Mouse (Mus musculus): ENCODE results near the gene Hoxc5. TPM values are rescaled to one million over a fixed set of nuclear protein-coding genes. Genes with fewer than 3 reads are reported as not detected.

Hoxc5 gene
- polyA plus RNA-seq, 1 experiment from 2014 or later = not detected

- Histone ChIP-seq H3K4me2 (replicated peaks) (no peak overlapping the region), H3K27me3 (peaks cover 91% of the 10 kb centered on the region), H3K27ac (replicated peaks) (no peak overlapping the region), H3K9me3 (no peaks in the 10 kb centered on the region), H3K4me3 (no peak overlapping the region), H3K4me1 (no peaks in the 10 kb centered on the region), H3K9ac (replicated peaks) (no peak overlapping the region), H3K36me3 (no peaks in the 10 kb centered on the region)
- no peak for ATAC-seq (ENCODE audit: low FRiP score, low read depth)
- 1% methylated on average over 8 of the region's 8 CpGs for WGBS
Observed at GRCm38 (mm10) chr15:103030142-103030541, 62.9 kb downstream of the Hoxc5 start.

GRCm38 (mm10) chr15:103032167-103032566 lies 64.9 kb downstream of the Hoxc5 start:
- 0% methylated on average over 2 of the region's 3 CpGs for WGBS
- H3K27ac ChIP-seq (replicated peaks) = no peak overlapping the region
- ATAC-seq (ENCODE audit: low FRiP score, low read depth) = no peak
- no peaks in the 10 kb centered on the region for H3K4me1 ChIP-seq
- no peak overlapping the region for H3K4me3 ChIP-seq
- no peaks in the 10 kb centered on the region for H3K9me3 ChIP-seq
- no peak overlapping the region for H3K9ac ChIP-seq (replicated peaks)
- H3K4me2 ChIP-seq (replicated peaks) = no peak overlapping the region
- peaks cover 93% of the 10 kb centered on the region for H3K27me3 ChIP-seq
- no peaks in the 10 kb centered on the region for H3K36me3 ChIP-seq

GRCm38 (mm10) chr15:103032646-103033575 lies 65.7 kb downstream of the Hoxc5 start:
- H3K27me3 ChIP-seq = peaks cover 93% of the 10 kb centered on the region
- no peak overlapping the region for H3K4me3 ChIP-seq
- ATAC-seq (ENCODE audit: low FRiP score, low read depth) = no peak
- no peaks in the 10 kb centered on the region for H3K36me3 ChIP-seq
- H3K9ac ChIP-seq (replicated peaks) = no peak overlapping the region
- no peaks in the 10 kb centered on the region for H3K4me1 ChIP-seq
- H3K4me2 ChIP-seq (replicated peaks) = no peak overlapping the region
- no peaks in the 10 kb centered on the region for H3K9me3 ChIP-seq
- WGBS = 1% methylated on average over 26 of the region's 26 CpGs
- H3K27ac ChIP-seq (replicated peaks) = no peak overlapping the region

GRCm38 (mm10) chr15:103034043-103034806 lies 67.0 kb downstream of the Hoxc5 start:
- H3K36me3 ChIP-seq = no peaks in the 10 kb centered on the region
- H3K4me2 ChIP-seq (replicated peaks) = peak overlapping the region; percentile 8; the same call in 1 of the 2 replicates

GRCm38 (mm10) chr15:103034807-103035547 lies 67.7 kb downstream of the Hoxc5 start:
- no peak for ATAC-seq (ENCODE audit: low FRiP score, low read depth)
- peaks cover 98% of the 10 kb centered on the region for H3K27me3 ChIP-seq
- H3K4me3 ChIP-seq = no peak overlapping the region
- no peak overlapping the region for H3K9ac ChIP-seq (replicated peaks)
- WGBS = 2% methylated on average over 33 of the region's 34 CpGs
- no peak overlapping the region for H3K27ac ChIP-seq (replicated peaks)
- H3K4me1 ChIP-seq = no peaks in the 10 kb centered on the region
- H3K36me3 ChIP-seq = no peaks in the 10 kb centered on the region
- H3K9me3 ChIP-seq = no peaks in the 10 kb centered on the region
- 0 out of 2 replicates have a peak overlapping the region, but pooled peaks have one; percentile 8 for H3K4me2 ChIP-seq (replicated peaks)

More at GRCm38 (mm10) chr15:103034043-103034806, 67.0 kb downstream of the Hoxc5 start:
- Histone ChIP-seq H3K27me3 (peaks cover 93% of the 10 kb centered on the region), H3K9me3 (no peaks in the 10 kb centered on the region), H3K4me3 (no peak overlapping the region), H3K27ac (replicated peaks) (no peak overlapping the region), H3K4me1 (no peaks in the 10 kb centered on the region), H3K9ac (replicated peaks) (no peak overlapping the region)
- no peak for ATAC-seq (ENCODE audit: low FRiP score, low read depth)
- WGBS = 1% methylated on average over 24 of the region's 24 CpGs

- no peaks in the 10 kb centered on the region for H3K9me3 ChIP-seq
- H3K4me1 ChIP-seq = no peaks in the 10 kb centered on the region
- peaks cover 98% of the 10 kb centered on the region for H3K27me3 ChIP-seq
- no peaks in the 10 kb centered on the region for H3K36me3 ChIP-seq
- no peak for ATAC-seq (ENCODE audit: low FRiP score, low read depth)
- 0% methylated on average over 14 of the region's 14 CpGs for WGBS
- no peak overlapping the region for H3K4me2 ChIP-seq (replicated peaks)
- H3K27ac ChIP-seq (replicated peaks) = no peak overlapping the region
- no peak overlapping the region for H3K9ac ChIP-seq (replicated peaks)
- no peak overlapping the region for H3K4me3 ChIP-seq
Observed at GRCm38 (mm10) chr15:103035548-103035881, 68.3 kb downstream of the Hoxc5 start.

GRCm38 (mm10) chr15:103037579-103037978 lies 70.3 kb downstream of the Hoxc5 start:
- Histone ChIP-seq H3K9me3 (no peaks in the 10 kb centered on the region), H3K4me2 (replicated peaks) (no peak overlapping the region), H3K36me3 (no peaks in the 10 kb centered on the region), H3K4me3 (no peak overlapping the region), H3K27me3 (peaks cover 100% of the 10 kb centered on the region), H3K27ac (replicated peaks) (no peak overlapping the region), H3K4me1 (no peaks in the 10 kb centered on the region), H3K9ac (replicated peaks) (no peak overlapping the region)
- 21% methylated on average over 1 of the region's 1 CpGs for WGBS
- no peak for ATAC-seq (ENCODE audit: low FRiP score, low read depth)

- ATAC-seq (ENCODE audit: low FRiP score, low read depth) = no peak
- Histone ChIP-seq H3K9me3 (no peaks in the 10 kb centered on the region), H3K4me3 (no peak overlapping the region), H3K4me2 (replicated peaks) (no peak overlapping the region), H3K27me3 (peaks cover 100% of the 10 kb centered on the region), H3K4me1 (no peaks in the 10 kb centered on the region), H3K9ac (replicated peaks) (no peak overlapping the region), H3K36me3 (no peaks in the 10 kb centered on the region), H3K27ac (replicated peaks) (no peak overlapping the region)
- 5% methylated on average over 10 of the region's 10 CpGs for WGBS
Observed at GRCm38 (mm10) chr15:103038701-103039480, 71.6 kb downstream of the Hoxc5 start.

GRCm38 (mm10) chr15:103039609-103040008 lies 72.4 kb downstream of the Hoxc5 start:
- 7% methylated on average over 3 of the region's 3 CpGs for WGBS
- ATAC-seq (ENCODE audit: low FRiP score, low read depth) = no peak
- Histone ChIP-seq H3K36me3 (no peaks in the 10 kb centered on the region), H3K4me3 (no peak overlapping the region), H3K27ac (replicated peaks) (no peak overlapping the region), H3K27me3 (peaks cover 100% of the 10 kb centered on the region), H3K9ac (replicated peaks) (no peak overlapping the region), H3K4me1 (no peaks in the 10 kb centered on the region), H3K4me2 (replicated peaks) (no peak overlapping the region), H3K9me3 (no peaks in the 10 kb centered on the region)

GRCm38 (mm10) chr15:103040601-103041000 lies 73.4 kb downstream of the Hoxc5 start:
- Histone ChIP-seq H3K9ac (replicated peaks) (no peak overlapping the region), H3K9me3 (no peaks in the 10 kb centered on the region), H3K27me3 (peaks cover 96% of the 10 kb centered on the region), H3K4me1 (no peaks in the 10 kb centered on the region), H3K4me3 (no peak overlapping the region), H3K4me2 (replicated peaks) (no peak overlapping the region), H3K27ac (replicated peaks) (no peak overlapping the region), H3K36me3 (no peaks in the 10 kb centered on the region)
- 1% methylated on average over 12 of the region's 12 CpGs for WGBS
- ATAC-seq (ENCODE audit: low FRiP score, low read depth) = no peak

GRCm38 (mm10) chr15:103041613-103042012 lies 74.4 kb downstream of the Hoxc5 start:
- 9% methylated on average over 5 of the region's 5 CpGs for WGBS
- peaks cover 92% of the 10 kb centered on the region for H3K27me3 ChIP-seq
- no peak overlapping the region for H3K9ac ChIP-seq (replicated peaks)
- H3K4me1 ChIP-seq = no peaks in the 10 kb centered on the region
- no peak overlapping the region for H3K4me3 ChIP-seq
- H3K9me3 ChIP-seq = no peaks in the 10 kb centered on the region
- no peak overlapping the region for H3K4me2 ChIP-seq (replicated peaks)
- ATAC-seq (ENCODE audit: low FRiP score, low read depth) = no peak
- H3K36me3 ChIP-seq = no peaks in the 10 kb centered on the region
- H3K27ac ChIP-seq (replicated peaks) = no peak overlapping the region
